Mouse (Mus musculus) CD8-positive naive resting alpha-beta T cell, adult 2 months (primary cell): Measurements from ENCODE around the gene Gm20509.
"Not testable (repeated sequence)": the region's sequence is repeated elsewhere in the genome, so short reads cannot be mapped to it uniquely, and the experiment has no call there.

Source experiments
- DNase-seq, 2 experiments: peaks; one replicate each; pipeline ENCODE4 v3.0.0; 2022; ENCODE audit warnings: low read depth in 2 of 2, low spot score in 2 of 2

Gene Gm20509

DNA sequence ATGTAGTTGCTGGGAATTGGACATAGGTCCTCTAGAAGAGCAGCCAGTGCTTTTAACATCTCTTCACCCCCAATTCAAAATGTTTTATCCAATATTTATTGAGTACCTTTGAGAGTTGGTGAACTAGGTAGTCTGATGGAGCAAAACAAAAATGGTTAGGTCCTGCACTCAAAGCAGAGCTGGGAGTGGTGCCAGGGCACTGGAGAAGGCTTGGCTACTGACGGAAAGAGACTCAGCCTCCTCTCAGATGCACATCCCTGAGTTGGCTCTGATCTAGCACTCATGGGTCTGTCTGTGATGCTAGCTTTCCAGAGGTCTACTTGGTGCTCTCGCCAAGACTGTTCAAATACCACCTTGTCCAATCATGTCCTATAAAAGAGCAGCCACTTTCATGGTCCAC, 4.4 kb upstream of the Gm20509 start:
- DNase-seq = no peak

DNA sequence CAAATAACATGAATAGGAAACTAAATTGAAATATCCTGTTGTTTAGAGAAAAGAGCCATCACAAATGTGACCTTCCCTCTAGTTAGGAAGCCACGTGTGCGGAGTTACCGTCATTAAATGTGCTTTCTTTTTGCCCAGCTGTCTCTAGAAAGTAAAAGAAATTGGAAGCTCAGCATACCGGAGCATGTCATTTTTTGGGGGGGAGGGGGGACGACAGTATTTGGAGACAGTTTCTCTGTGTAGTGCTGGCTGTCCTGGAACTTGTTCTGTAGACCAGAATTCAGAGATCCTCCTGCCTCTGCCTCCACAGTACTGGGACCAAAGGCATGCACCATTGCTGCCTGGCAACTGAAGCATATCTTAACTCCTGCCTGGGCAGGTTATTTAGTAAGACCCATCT, 734 bp upstream of the Gm20509 start, which contains the start of gene Khdc3:
Khdc3 (plus strand) TSS at position 301 of the 400 bp plus-strand sequence.
- DNase-seq = no peak

DNA sequence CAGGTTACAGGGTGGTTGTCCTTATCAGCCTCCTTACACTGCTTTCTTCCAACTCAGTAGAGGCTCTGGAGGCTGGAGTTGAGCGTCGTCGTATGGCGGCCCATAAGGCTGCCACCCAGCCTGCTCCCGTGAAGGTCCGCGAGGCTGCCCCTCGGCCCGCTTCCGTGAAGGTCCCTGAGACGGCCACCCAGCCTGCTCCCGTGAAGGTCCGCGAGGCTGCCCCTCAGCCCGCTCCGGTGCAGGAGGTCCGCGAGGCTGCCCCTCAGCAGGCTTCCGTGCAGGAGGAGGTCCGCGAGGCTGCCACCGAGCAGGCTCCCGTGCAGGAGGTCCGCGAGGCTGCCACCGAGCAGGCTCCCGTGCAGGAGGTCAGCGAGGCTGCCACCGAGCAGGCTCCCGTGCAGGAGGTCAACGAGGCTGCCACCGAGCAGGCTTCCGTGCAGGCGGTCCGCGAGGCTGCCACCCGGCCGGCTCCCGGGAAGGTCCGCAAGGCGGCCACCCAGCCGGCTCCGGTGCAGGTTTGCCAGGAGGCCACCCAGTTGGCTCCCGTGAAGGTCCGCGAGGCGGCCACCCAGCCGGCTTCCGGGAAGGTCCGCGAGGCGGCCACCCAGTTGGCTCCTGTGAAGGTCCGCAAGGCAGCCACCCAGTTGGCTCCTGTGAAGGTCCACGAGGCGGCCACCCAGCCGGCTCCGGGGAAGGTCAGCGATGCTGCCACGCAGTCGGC, 1.0 kb downstream of the Gm20509 start:
- DNase-seq = no peak

DNA sequence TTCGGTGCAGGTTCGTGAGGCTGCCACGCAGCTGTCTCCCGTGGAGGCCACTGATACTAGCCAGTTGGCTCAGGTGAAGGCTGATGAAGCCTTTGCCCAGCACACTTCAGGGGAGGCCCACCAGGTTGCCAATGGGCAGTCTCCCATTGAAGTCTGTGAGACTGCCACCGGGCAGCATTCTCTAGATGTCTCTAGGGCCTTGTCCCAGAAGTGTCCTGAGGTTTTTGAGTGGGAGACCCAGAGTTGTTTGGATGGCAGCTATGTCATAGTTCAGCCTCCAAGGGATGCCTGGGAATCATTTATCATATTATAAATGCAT, 1.6 kb downstream of the Gm20509 start:
- no peak for DNase-seq

DNA sequence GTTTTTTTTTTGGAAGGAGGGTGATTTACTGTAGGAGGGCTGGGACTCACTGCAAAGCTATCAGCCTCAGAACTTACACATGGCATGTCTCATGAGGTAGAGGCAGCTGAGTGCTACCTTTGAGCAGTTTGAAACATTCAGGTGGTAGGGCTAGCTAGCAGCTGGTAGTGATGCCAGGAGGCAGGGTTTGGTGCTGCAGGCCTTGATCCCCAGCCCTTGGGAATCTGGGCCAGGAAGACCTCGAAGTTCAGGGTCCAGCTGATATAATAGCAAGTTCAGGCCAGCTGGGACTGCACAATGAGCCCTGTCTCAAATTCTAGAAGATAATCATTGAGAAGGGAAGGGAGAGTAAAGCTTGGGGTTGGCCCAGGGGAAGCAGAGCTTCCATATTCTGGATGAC, 2.9 kb downstream of the Gm20509 start:
- no peak for DNase-seq

DNA sequence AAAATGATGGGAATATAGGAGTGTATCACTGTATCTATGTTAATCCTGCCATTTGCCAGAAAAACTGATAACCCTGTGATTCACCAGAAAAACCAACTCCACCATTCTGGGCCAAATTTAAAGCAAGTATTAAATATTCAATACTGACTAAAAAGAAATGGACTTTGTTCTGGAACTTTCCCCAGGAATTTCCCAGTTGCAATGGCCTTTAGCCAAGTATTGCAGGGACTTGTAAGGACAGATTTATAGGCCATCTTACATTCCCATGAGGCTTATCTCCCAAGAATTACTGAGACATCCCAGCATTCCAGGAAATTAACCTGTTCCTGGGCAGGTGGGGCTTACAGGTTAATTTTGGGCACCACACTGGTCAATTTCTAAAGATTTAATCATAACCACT, 3.5 kb downstream of the Gm20509 start:
- no peak for DNase-seq

DNA sequence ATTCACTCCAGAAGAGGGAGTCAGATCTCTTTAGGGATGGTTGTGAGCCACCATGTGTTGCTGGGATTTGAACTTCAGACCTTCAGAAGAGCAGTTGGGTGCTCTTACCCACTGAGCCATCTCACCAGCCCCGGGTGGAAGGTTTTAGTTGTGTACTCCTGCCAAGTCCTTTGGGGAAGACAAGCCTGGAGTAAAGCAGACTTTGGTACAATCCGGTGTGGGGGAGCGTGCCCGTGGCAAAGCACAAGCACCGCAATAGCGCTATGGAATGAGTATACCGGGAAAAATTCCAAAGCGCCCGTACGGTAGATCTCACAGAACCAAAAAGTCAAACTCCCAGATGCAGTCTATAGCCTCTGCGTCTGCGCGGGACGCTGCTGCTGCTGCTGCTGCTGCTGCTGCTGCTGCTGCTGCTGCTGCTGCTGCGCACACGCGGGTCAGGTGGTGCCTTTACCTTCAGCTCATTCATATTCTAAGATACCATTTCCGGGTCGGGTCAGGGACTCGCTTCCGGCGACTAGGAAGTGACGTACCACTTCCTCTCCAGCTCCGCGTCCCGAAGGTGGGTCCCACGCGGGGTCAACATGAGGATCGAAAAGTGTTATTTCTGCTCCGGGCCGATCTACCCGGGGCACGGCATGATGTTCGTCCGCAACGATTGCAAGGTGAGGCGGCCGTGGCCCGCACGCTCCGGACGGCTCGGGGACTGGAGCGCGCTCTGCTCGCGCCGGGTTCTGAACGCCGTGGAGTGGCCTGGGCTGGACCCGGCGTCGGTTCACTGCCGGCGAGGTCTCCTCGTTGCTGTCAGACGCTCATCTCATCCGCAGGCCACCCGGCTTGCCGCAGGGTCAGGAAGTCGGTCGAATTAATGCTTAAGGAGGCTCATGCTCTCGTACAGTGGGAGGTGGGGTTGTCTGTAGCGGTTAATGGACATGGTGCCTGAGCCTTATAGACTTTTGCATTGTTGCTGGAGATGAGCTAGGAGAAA, 10.9 kb downstream of the Gm20509 start, which contains the start of gene Rsl24d1:
Rsl24d1 (plus strand) TSS at position 508 of the 988 bp plus-strand sequence.
- peak; percentile 74 to 77 for DNase-seq

DNA sequence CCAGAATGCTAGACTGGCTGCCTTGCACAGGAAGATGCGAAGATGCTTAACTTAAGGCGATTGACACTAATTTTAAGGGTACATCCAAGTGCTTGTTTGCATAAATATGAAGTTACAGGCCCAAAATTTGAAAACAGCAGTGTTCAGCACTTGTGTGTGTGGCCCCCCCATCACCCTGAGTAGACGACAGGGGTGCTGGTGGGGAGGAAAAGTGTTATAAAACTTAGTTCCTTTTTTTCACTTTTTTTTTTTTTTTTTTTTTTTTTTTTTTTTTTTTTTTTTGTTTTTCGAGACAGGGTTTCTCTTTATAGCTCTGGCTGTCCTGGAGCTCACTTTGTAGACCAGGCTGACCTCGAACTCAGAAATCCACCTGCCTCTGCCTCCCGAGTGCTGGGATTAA, 14.4 kb downstream of the Gm20509 start:
- DNase-seq = not testable (repeated sequence)

DNA sequence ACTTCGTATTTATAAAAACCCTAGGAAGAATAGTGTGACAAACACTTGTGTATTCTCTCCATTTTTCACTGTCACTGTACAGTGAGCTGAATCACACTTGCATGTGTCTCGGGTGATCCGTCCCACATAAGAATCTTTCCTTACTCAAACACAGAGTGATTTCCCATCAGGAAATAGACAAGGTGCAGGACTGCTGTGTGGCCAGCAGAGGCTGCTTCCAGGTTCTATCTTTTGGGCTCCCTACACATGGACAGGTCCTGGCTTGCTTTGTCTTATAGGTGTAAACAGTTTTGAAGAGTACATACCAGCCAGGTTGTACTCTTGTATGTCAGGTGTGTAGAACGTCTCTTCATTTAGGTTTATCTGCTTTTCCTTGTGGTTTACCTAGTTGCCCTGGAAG, 15.7 kb downstream of the Gm20509 start:
- DNase-seq = no peak

DNA sequence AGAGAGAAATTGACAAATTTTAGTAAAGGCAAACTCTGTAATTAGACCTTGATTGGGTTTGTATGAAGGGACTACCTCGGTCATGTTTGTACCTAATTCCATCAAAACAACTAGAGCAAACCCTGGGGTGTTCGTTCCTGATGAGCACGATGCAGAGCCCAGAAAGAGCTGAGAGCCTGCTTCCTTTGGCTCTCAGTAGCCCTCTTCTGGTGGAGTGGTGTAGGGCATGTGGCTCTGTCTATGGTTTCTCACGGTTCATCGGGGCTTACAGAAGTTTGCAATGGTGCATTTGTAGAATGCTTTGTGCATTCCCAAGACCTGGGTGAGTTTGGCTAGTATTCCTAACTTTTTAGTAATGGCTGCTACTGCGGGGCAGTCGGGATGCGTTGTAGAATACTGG, 19.5 kb downstream of the Gm20509 start:
- no peak for DNase-seq

DNA sequence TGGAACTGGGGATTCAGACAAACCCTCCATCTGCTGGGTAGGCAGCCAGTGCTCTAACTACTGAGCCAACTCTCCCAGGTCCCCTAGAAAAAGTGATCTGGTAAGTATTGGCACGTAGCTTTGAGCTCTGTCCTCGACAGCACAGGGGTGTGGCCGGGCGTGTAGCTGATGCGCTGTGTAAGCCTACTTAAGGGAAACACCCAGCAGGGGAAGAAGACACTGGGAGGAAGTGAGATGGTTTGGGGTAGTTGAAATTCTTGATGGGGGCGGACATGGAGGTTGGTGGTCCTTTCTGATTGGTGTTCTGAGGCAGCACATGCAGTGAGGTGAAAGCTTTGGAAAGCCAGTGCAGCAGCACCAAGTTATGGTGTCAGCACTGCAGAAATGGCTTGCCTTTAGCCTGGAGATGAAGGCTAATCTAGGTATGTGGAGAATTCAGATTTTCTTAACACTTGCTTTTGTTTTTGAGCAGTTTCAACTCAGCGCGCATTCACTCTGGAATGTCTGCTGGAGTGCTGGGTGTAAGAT, 22.8 kb downstream of the Gm20509 start:
- no peak for DNase-seq

DNA sequence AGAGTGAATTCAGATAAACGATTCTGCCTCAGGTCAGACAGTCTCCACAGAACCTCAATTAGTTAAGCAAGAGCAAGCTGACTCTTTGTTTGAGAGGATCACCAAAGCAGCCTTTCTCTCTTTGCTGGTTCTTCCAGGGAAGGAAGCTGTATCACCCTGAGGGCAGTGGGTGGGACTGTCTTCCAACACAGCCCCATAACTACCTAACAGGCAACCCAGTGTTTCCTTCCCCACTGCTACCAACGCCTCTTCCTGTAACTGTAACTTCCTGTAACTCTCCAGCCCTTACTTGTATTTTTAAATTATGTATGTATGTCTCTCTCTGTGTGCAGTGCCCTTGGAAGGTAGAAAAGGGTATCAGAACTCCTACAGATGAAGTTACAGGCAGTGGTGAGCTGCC, 25.2 kb downstream of the Gm20509 start:
- DNase-seq = no peak

DNA sequence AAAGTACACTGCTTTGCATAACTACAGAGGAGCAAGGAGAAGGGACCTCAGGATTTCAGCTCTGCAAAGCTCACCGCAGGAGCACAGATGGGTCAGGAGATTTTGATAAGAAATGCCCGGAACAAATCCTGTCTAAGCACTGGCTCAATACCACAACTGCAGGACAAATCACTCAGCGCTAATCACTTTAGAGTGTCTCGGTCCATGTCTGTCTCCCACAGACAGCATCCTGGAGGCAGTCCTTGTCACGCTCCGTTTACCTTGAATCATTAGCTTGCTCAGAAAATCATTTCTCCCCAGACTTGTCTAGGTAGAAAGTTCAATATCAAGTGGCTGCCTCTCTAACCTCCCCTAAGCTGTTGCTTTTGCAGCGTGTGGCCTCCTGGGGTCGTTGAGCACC, 27.6 kb downstream of the Gm20509 start:
- no peak for DNase-seq

DNA sequence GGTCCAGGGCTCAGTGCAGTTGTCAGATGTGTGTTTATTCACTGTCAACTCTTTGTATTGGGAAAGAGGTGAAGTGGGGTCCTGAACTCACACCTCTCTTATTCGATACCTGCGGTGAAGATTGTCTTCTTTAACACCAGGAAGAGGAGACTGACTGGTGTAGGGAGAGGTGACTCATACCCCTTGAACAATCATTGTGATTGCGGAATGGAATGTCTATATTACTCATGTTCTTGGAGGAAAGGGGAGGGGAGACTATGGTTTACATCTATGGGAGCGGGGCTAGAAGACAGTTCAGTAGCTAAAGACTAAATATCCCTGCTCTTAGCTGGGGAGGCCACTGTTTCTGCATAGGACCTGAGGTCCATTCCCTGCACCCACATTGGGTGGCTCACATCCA, 28.3 kb downstream of the Gm20509 start:
- DNase-seq = no peak

DNA sequence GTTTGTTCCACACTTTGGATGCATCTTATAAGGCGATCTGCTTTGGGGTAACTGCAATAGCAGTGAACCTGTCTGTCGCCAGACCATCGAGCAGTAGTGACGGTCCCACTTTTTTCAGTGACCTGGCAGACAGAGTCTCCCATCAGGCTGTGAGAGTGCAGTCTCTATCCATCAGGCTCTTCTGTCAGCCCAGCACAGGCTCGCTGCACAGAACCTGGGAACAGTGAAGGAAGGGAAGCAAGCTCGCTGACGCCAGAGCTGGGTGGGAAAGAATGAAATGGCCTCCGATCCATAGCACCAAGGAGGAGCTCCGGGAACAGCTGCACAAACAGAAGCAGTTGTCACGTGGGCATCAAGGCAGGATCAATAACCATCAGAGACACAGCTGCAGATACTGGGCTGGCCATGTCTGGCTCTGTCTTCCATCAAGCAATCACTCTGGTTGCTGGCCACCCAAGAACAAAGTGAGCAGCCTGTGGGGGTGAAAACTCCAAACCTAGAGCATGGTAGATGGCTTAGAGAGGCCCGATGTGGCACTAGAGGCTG, 35.1 kb downstream of the Gm20509 start:
- no peak for DNase-seq

DNA sequence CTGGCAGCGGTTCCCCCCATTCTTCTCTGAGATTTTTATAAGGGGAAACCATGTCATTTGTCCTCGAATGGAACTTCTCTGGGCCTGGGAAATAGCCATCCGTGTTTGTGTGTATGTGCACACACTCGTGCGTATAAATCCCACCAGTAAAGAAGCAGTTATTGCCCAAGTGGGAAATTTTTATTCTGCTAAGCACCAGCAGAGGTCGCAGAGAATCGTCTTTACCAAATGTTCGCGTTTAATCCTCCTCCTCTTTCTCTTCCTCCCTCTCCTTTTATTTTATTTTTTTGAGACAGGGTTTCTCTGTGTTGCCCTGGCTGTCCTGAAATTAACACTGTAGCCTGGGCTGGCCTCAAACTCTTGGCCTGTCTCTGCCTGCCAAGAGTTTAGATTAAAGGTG, 52.1 kb downstream of the Gm20509 start:
- DNase-seq = no peak

DNA sequence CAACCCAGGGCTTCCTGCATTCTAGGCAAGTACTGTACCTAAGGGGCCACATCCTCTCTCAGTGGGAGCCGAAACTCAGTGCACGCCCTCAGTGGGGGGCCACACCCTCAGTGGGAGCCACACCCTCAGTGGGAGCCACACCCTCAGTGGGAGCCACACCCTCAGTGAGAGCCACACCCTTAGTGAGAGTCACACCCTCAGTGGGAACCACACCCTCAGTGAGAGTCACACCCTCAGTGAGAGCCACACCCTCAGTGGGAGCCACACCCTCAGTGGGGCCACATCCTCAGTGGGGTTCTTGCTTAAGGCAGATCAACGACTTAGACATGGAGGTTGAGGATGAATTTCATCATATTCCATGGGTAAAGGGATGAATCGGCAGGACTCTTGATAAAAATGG, 55.7 kb downstream of the Gm20509 start:
- DNase-seq = no peak

DNA sequence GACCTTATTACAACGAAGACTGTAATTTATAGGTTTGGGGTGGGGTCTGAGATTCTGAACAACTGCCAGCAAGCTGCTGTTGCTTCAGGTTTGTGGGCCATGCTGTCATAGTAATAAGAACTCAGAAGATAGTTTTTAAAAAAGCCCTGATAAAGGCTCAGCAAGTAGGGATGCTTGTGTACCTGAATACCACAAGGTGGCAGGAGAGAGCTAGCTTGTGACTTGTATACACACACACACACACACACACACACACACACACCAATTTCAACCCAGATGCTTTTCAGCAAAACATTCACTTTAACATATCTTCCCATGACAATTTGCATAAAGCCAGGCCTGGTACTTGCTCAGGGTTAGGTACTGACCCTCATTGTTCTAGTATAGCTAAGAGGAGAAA, 57.0 kb downstream of the Gm20509 start:
- no peak for DNase-seq

DNA sequence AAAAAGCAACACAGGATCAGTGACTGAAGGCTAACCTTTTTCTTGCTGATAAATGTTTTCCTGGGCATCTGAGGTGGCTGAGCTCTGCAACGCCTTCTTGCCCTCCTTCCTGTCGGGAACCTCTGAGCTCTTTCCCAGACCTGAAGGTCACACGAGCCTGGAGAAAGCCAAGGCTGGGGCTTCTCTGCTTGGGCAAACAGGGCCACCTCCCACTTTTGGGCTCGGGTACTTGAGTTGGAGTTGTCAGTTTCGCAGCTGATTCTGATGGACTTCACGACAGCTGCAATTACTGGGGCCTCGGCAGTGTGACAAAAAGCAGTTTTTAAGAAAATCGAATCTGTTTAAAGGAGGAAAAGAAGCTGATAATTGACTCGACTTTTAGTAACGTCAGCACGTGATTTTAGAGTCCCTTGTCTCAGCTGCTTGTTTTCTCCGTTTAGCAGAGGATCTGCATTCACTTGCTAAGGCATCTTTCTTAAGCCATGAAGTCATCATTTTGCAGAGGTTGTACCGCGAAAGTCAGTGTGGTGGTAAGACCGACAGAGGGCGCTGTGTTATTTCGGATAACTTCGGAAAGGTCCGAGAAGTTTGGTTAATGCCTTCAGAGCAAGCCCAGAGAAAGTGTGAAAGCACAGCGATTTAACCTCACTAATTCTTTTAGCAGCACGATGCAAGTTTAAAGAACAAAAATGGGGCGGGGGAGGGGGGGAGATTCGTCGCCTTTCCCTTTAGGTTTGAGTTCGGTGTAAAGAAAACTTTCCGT, 60.5 kb downstream of the Gm20509 start:
- peak; percentile 5 to 28 for DNase-seq

DNA sequence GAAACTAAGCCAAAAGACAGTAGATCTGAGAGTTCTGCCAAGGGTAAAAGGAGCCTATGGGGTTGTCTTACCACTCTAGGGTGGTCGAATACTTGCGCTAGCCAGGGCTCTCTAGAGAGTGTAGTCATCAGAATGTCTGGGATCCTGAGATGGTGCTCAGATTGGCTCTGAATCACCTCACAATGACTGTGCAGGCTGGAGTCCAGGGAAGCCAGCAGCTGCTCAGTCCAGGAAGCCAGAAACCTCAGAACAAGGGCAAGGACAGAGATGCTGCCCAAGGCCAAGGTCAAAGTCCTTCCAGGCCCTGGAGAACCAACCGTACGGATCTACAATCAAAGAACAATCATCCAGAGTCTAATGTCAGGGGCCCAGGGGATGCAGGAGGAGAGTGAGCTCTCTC, 63.4 kb downstream of the Gm20509 start:
- DNase-seq = no peak
